Mouse (Mus musculus) heart, postnatal 25 days (tissue): ENCODE measurements around the gene Klk1b4. TPM values are rescaled to one million over a fixed set of nuclear protein-coding genes. Genes with fewer than 3 reads are reported as not detected.
"Not testable (repeated sequence)": the region's sequence is repeated elsewhere in the genome, so short reads cannot be mapped to it uniquely, and the experiment has no call there.

Source experiments
- DNase-seq: peaks from one replicate; pipeline ENCODE4 v3.0.0; 2022; ENCODE audit warnings: low spot score
- intact Hi-C: fragments of 180-260 bp; cut with DNase I; formaldehyde crosslinking; loops from one replicate; pipeline ENCODE4 v1.15.1; 2025
- total RNA-seq, 2 experiments: library from RNA; stranded (reverse); gene quantifications; 2 replicates each; pipeline ENCODE4 v1.2.3; 2021

The Klk1b4 gene
- total RNA-seq, result not detected

- intact Hi-C loops, DNase-seq: not testable (repeated sequence)
These were observed at the start of gene Klk1b4 for GRCm38 (mm10) chr7:44207135-44207534. Gene Klk1b4, plus strand, starts transcription at chr7:44207435.

- DNase-seq, result no peak
- intact Hi-C loops, result no loop called here
These were observed 27.8 kb upstream of the Klk1b4 start for GRCm38 (mm10) chr7:44179299-44180045.

- DNase-seq, intact Hi-C loops: not testable (repeated sequence)
These were observed 20.7 kb upstream of the Klk1b4 start for GRCm38 (mm10) chr7:44186516-44186915.

GRCm38 (mm10) chr7:44187936-44188335 lies 19.3 kb upstream of the Klk1b4 start, which contains the start of gene Klk1b24:
Gene Klk1b24, plus strand, starts transcription at chr7:44188236.
- intact Hi-C loops, DNase-seq: not testable (repeated sequence)

- DNase-seq, intact Hi-C loops: not testable (repeated sequence)
These were observed 13.8 kb upstream of the Klk1b4 start for GRCm38 (mm10) chr7:44193466-44193865.

GRCm38 (mm10) chr7:44197891-44198290 lies 9.3 kb upstream of the Klk1b4 start, which contains the start of gene Klk1b3:
Gene Klk1b3, plus strand, starts transcription at chr7:44198191.
- no peak for DNase-seq
- intact Hi-C loops, result no loop called here

GRCm38 (mm10) chr7:44208307-44208706 lies 1.1 kb downstream of the Klk1b4 start:
- intact Hi-C loops, result no loop called here
- DNase-seq, result no peak

- intact Hi-C loops, result no loop called here
- DNase-seq, result no peak
These were observed 8.4 kb downstream of the Klk1b4 start, which contains the start of gene Klk1b5 for GRCm38 (mm10) chr7:44215645-44216044. Gene Klk1b5, plus strand, starts transcription at chr7:44215945.

- intact Hi-C loops, DNase-seq: not testable (repeated sequence)
These were observed 14.4 kb downstream of the Klk1b4 start for GRCm38 (mm10) chr7:44221601-44222000.

GRCm38 (mm10) chr7:44222335-44222734 lies 15.1 kb downstream of the Klk1b4 start:
- DNase-seq, intact Hi-C loops: not testable (repeated sequence)

- intact Hi-C loops, result no loop called here
- no peak for DNase-seq
These were observed 17.8 kb downstream of the Klk1b4 start, which contains the start of gene Klk1 for GRCm38 (mm10) chr7:44225076-44225475. Gene Klk1, plus strand, starts transcription at chr7:44225360.

- DNase-seq, result no peak
- intact Hi-C loops, result no loop called here
These were observed 28.7 kb downstream of the Klk1b4 start, which contains the start of gene Gm36864 for GRCm38 (mm10) chr7:44235909-44236308. Gene Gm36864, plus strand, starts transcription at chr7:44236177.

- intact Hi-C loops, result no loop called here
- DNase-seq, result no peak
These were observed 32.7 kb downstream of the Klk1b4 start for GRCm38 (mm10) chr7:44239913-44240312.

GRCm38 (mm10) chr7:44240712-44241111 lies 33.5 kb downstream of the Klk1b4 start:
- intact Hi-C loops, result no loop called here
- DNase-seq, result no peak

- no peak for DNase-seq
- intact Hi-C loops, result no loop called here
These were observed 33.9 kb downstream of the Klk1b4 start for GRCm38 (mm10) chr7:44241163-44241562.

GRCm38 (mm10) chr7:44244080-44244479 lies 36.8 kb downstream of the Klk1b4 start:
- intact Hi-C loops, result no loop called here
- DNase-seq, result no peak

- peak; percentile 82 for DNase-seq
- intact Hi-C loops, result loop anchor here (5.0 kb wide), 1 partner anchor 306 kb away; the partner anchor contains the start of gene Nr1h2
These were observed 39.1 kb downstream of the Klk1b4 start, which contains the start of the genes 1700028J19Rik and 2410002F23Rik for GRCm38 (mm10) chr7:44246055-44246983. Gene 1700028J19Rik, minus strand, starts transcription at chr7:44246695. Gene 2410002F23Rik, plus strand, starts transcription at chr7:44246722.

GRCm38 (mm10) chr7:44246984-44247470 lies 39.8 kb downstream of the Klk1b4 start:
- intact Hi-C loops, result loop anchor here (5.0 kb wide), 1 partner anchor 305 kb away; the partner anchor contains the start of gene Nr1h2

GRCm38 (mm10) chr7:44247971-44248370 lies 40.7 kb downstream of the Klk1b4 start:
- intact Hi-C loops, result loop anchor here (5.0 kb wide), 1 partner anchor 304 kb away; the partner anchor contains the start of gene Nr1h2
- no peak for DNase-seq

More at GRCm38 (mm10) chr7:44246984-44247470, 39.8 kb downstream of the Klk1b4 start:
- DNase-seq, result no peak

GRCm38 (mm10) chr7:44249248-44249647 lies 42.0 kb downstream of the Klk1b4 start:
- intact Hi-C loops, result loop anchor here (5.0 kb wide), 1 partner anchor 303 kb away; the partner anchor contains the start of gene Nr1h2
- DNase-seq, result no peak
